Mouse (Mus musculus) embryonic facial prominence, embryonic 13.5 days (tissue): ENCODE data around the gene Pafah1b3. TPM values are rescaled to one million over a fixed set of nuclear protein-coding genes. Genes with fewer than 3 reads are reported as not detected.
"Not testable (repeated sequence)": the region's sequence is repeated elsewhere in the genome, so short reads cannot be mapped to it uniquely, and the experiment has no call there.

Experiments used
- ATAC-seq: fragments of 200-750 bp; cut with Nextera tagmentation; 2 replicates; pipeline ENCODE4 v1.8.0; 2017; ENCODE audit warnings: low read depth; ENCODE audit not compliant: insufficient number of reproducible peaks, insufficient read depth, low FRiP score, low TSS enrichment
- H3K27ac ChIP-seq: fragments of 300-500 bp; sonication (generic); 2 replicates; pipeline ENCODE4 v1.5.1; 2015; ENCODE audit warnings: moderate library complexity, mild to moderate bottlenecking, inconsistent platforms
- H3K27me3 ChIP-seq: fragments of 300-500 bp; sonication (generic); 2 replicates; pipeline ENCODE4 v1.6.1; 2015; ENCODE audit warnings: mild to moderate bottlenecking, inconsistent platforms
- H3K36me3 ChIP-seq: fragments of 300-500 bp; sonication (generic); 2 replicates; pipeline ENCODE4 v1.6.1; 2015; ENCODE audit warnings: mild to moderate bottlenecking, inconsistent platforms
- H3K4me1 ChIP-seq: fragments of 300-500 bp; sonication (generic); 2 replicates; pipeline ENCODE4 v1.6.1; 2015; ENCODE audit warnings: inconsistent platforms
- H3K4me2 ChIP-seq: fragments of 300-500 bp; sonication (generic); 2 replicates; pipeline ENCODE4 v1.6.1; 2015; ENCODE audit warnings: moderate library complexity, mild to moderate bottlenecking, inconsistent platforms
- H3K4me3 ChIP-seq: fragments of 300-500 bp; sonication (generic); 2 replicates; pipeline ENCODE4 v1.5.1; 2015; ENCODE audit warnings: mild to moderate bottlenecking, inconsistent platforms
- H3K9ac ChIP-seq: fragments of 300-500 bp; sonication (generic); 2 replicates; pipeline ENCODE4 v1.6.1; 2015; ENCODE audit warnings: mild to moderate bottlenecking, inconsistent platforms
- H3K9me3 ChIP-seq: fragments of 300-500 bp; sonication (generic); 2 replicates; pipeline ENCODE4 v1.6.1; 2016; ENCODE audit warnings: inconsistent platforms
- WGBS: fragments of 180-500 bp; shearing (Covaris S2); methylation state at CpG from one replicate; pipeline ENCODE4 v1.1.7; 2015; ENCODE audit warnings: mixed read lengths; 5-methylcytosine and 5-hydroxymethylcytosine counted together
- polyA plus RNA-seq: library from polyadenylated mRNA; unstranded; fragments of >200 nt; fragmentation: Nextera tagmentation; extraction: Ambion mirVana; gene quantifications from 2 replicates; pipeline ENCODE4 v1.2.1, GENCODE M21; 2015

Gene Pafah1b3
- polyA plus RNA-seq, 1 experiment from 2014 or later, result 315 TPM

DNA sequence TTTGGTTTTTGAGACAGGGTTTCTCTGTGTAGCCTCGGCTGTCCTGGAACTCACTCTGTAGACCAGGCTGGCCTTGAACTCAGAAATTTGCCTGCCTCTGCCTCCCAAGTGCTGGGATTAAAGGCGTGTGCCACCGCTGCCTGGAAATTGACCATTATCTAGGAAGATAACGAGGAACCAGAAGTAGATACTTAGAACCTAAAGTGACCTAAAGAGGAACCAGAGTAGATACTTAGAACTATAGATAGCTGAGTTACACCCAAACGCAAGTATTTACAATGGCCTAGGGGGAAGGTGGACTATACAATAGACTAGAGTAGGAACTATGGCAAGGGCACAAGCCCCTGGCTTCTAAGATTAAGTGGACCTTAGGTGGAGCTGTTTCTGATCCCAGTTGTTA lies 32.0 kb downstream of the Pafah1b3 start:
- not testable (repeated sequence) for H3K27me3 ChIP-seq, H3K9ac ChIP-seq, H3K4me2 ChIP-seq, H3K36me3 ChIP-seq, ATAC-seq, H3K4me3 ChIP-seq, H3K27ac ChIP-seq, H3K9me3 ChIP-seq
- H3K4me1 ChIP-seq, result peaks cover 23% of the 10 kb centered on the region
- WGBS, result 88% methylated on average over 5 of the region's 5 CpGs

DNA sequence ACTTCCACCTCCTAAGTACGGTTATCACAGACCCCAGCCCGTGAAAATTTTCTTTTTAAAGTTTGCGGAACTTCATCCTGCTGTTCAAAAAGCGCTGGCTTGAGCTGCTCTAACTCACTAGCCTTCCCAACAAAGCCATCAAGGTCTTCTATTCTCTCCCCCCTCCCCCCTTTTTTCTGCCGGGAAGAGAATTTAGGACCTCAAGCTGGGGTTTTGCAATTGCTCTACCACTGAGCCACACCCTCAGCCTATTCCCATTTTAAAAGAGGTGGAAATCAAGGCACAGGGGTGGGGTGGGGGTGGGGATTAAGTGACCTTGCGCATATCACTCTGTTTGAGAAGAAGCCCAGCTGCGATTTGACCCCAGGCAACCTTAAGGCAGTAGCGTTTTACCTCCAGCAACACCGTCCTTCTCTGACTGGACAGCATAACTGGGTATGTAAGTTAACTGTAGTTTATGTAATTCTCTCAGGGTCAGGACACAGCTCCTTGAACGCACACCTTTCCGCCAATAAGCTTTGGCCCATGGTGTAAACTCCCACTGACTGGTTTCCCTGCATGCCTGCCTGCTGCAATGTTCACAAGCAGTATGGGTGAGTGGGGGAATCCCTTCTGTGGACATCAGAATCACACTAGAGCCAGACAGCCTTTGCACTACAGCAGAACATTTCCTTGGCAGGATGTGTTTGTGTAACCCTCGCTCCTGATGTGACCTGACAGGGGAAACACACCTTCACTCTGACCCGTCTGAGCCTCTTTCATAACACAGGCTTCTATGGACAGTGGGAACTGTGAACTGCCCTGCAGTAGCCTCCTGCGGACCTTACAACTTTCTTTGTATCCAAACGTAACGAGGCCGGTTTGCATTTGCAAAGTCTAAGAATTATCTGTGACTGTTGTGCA lies 33.6 kb downstream of the Pafah1b3 start:
- Histone ChIP-seq H3K9me3 (no peaks in the 10 kb centered on the region), H3K27me3 (no peaks in the 10 kb centered on the region), H3K36me3 (no peaks in the 10 kb centered on the region), H3K4me2 (no peak overlapping the region), H3K4me3 (no peak overlapping the region), H3K9ac (no peak overlapping the region), H3K27ac (no peak overlapping the region), H3K4me1 (peaks cover 11% of the 10 kb centered on the region)
- WGBS, result 30% methylated on average over 17 of the region's 17 CpGs
- no peak for ATAC-seq

GRCm38 (mm10) chr7:25261896-25262295 lies 35.9 kb downstream of the Pafah1b3 start:
- ATAC-seq, result no peak
- Histone ChIP-seq H3K9me3 (no peaks in the 10 kb centered on the region), H3K4me2 (no peak overlapping the region), H3K36me3 (no peaks in the 10 kb centered on the region), H3K9ac (no peak overlapping the region), H3K4me3 (no peak overlapping the region), H3K4me1 (peaks cover 3% of the 10 kb centered on the region), H3K27ac (no peak overlapping the region), H3K27me3 (no peaks in the 10 kb centered on the region)
- whole genome bisulfite sequencing, result 86% methylated on average over 1 of the region's 1 CpGs

- Histone ChIP-seq H3K27ac (peak overlapping the region; percentile 99), H3K9ac (peak overlapping the region; percentile 98), H3K36me3 (no peaks in the 10 kb centered on the region), H3K27me3 (no peaks in the 10 kb centered on the region), H3K4me2 (peak overlapping the region; percentile 98), H3K4me1 (peaks cover 32% of the 10 kb centered on the region), H3K9me3 (no peaks in the 10 kb centered on the region), H3K4me3 (peak overlapping the region; percentile 93)
- 20% methylated on average over 8 of the region's 8 CpGs for WGBS
- no peak for ATAC-seq
These were observed 46.0 kb downstream of the Pafah1b3 start for GRCm38 (mm10) chr7:25251822-25252221.

- 0 out of 2 replicates have a peak, but pooled peaks have one; percentile 6 for ATAC-seq
- Histone ChIP-seq H3K27me3 (no peaks in the 10 kb centered on the region), H3K9me3 (no peaks in the 10 kb centered on the region), H3K4me1 (peaks cover 37% of the 10 kb centered on the region), H3K27ac (peak overlapping the region; percentile 99), H3K4me2 (peak overlapping the region; percentile 98), H3K4me3 (peak overlapping the region; percentile 93), H3K9ac (peak overlapping the region; percentile 98), H3K36me3 (no peaks in the 10 kb centered on the region; the same call in 1 of the 2 replicates)
- 2% methylated on average over 22 of the region's 22 CpGs for WGBS
These were observed 46.6 kb downstream of the Pafah1b3 start for GRCm38 (mm10) chr7:25251071-25251791.

DNA sequence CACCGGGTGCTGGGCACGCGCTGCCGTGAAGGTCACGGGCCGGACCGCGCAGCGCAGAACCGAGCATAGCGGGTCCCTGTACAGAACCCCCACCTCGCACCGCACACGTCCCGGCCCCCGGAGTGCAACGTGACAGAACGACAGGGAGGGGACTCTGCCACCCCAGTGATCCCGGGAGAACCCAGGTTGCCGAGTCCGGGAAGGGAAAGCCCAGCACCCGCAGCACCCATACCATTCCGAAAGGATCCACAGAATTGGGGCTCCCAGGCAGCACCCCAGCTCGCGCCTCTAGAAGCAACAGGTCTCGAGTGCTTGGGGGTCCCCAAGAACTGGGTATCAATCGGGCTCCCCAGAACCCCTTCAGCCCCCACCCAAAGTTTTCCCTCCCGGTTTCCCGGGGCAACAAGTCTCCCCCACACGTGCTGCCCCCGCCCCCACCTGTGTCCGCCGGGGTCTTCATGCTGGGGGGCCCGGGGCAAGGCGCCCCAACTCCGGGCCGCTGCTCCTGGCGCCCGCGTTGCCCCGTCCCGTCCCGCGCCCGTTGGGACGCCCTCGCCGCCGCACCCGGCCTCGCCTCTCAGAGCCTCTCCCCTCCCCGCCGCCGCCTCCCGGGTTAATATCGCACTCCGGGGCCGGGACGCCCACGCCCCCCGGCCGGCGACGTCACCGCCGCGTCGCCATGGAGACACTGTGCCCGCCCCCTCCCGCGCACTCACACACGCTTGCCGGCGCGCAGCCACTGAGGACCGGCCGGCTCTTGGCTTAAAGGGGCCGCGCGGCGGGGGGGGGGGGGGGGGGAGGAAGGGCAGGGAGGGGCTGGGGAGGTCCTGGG lies 47.4 kb downstream of the Pafah1b3 start, which contains the start of gene Erf:
Gene Erf, minus strand, starts transcription at position 621 of the 832 bp plus-strand sequence.
- H3K4me3 ChIP-seq, result peak within 1 kb of the TSS; percentile 93
- H3K36me3 ChIP-seq, result peaks cover 9% of the 10 kb centered on the region
- H3K4me1 ChIP-seq, result peaks cover 46% of the 10 kb centered on the region
- H3K27ac ChIP-seq, result peak within 1 kb of the TSS; percentile 99
- H3K27me3 ChIP-seq, result no peaks in the 10 kb centered on the region
- peak; percentile 79 for ATAC-seq
- H3K4me2 ChIP-seq, result peak within 1 kb of the TSS; percentile 98
- H3K9me3 ChIP-seq, result no peaks in the 10 kb centered on the region
- H3K9ac ChIP-seq, result peak within 1 kb of the TSS; percentile 98
- WGBS, result 1% methylated on average over 67 of the region's 81 CpGs

- H3K4me3 ChIP-seq, result peak overlapping the region; percentile 93
- peak overlapping the region; percentile 99 for H3K27ac ChIP-seq
- peak overlapping the region; percentile 98 for H3K9ac ChIP-seq
- H3K4me2 ChIP-seq, result peak overlapping the region; percentile 98
- under 1% methylated on average over 52 of the region's 73 CpGs for WGBS
- H3K27me3 ChIP-seq, result no peaks in the 10 kb centered on the region
- peaks cover 17% of the 10 kb centered on the region for H3K36me3 ChIP-seq
- no peaks in the 10 kb centered on the region for H3K9me3 ChIP-seq
- peak; percentile 67 for ATAC-seq
- peaks cover 54% of the 10 kb centered on the region for H3K4me1 ChIP-seq
These were observed 48.3 kb downstream of the Pafah1b3 start for GRCm38 (mm10) chr7:25249314-25250140.

- Histone ChIP-seq H3K27ac (peak overlapping the region; percentile 99), H3K27me3 (no peaks in the 10 kb centered on the region), H3K4me2 (peak overlapping the region; percentile 98), H3K4me3 (peak overlapping the region; percentile 93), H3K4me1 (peaks cover 60% of the 10 kb centered on the region), H3K9me3 (no peaks in the 10 kb centered on the region), H3K9ac (peak overlapping the region; percentile 98), H3K36me3 (peaks cover 23% of the 10 kb centered on the region)
- ATAC-seq, result peak; percentile 17; the same call in 1 of the 2 replicates
- under 1% methylated on average over 25 of the region's 25 CpGs for WGBS
These were observed 48.9 kb downstream of the Pafah1b3 start for GRCm38 (mm10) chr7:25248846-25249313.

- Histone ChIP-seq H3K27me3 (no peaks in the 10 kb centered on the region), H3K9me3 (no peaks in the 10 kb centered on the region), H3K4me2 (peak overlapping the region; percentile 98), H3K4me3 (peak overlapping the region; percentile 93), H3K4me1 (peaks cover 60% of the 10 kb centered on the region), H3K36me3 (peaks cover 29% of the 10 kb centered on the region), H3K9ac (peak overlapping the region; percentile 98), H3K27ac (peak overlapping the region; percentile 99)
- ATAC-seq, result no peak
- whole genome bisulfite sequencing, result under 1% methylated on average over 18 of the region's 18 CpGs
These were observed 49.7 kb downstream of the Pafah1b3 start for GRCm38 (mm10) chr7:25248018-25248647.

- Histone ChIP-seq H3K27me3 (no peaks in the 10 kb centered on the region), H3K4me3 (peak overlapping the region; percentile 93), H3K36me3 (peaks cover 35% of the 10 kb centered on the region), H3K9ac (peak overlapping the region; percentile 98), H3K4me2 (peak overlapping the region; percentile 98), H3K9me3 (no peaks in the 10 kb centered on the region), H3K4me1 (peaks cover 60% of the 10 kb centered on the region), H3K27ac (peak overlapping the region; percentile 99)
- 17% methylated on average over 3 of the region's 3 CpGs for WGBS
- ATAC-seq, result no peak
These were observed 50.3 kb downstream of the Pafah1b3 start for GRCm38 (mm10) chr7:25247498-25247897.
